Mouse (Mus musculus) cerebellum, adult 2 months (tissue): ENCODE measurements at regions not wholly inside any gene's neighbourhood (a gene's known extent, or its start where the extent isn't known, plus 50 kb on each side); places are given as distances from the start of the nearest gene placed in this dataset.

ENCODE experiments used
- CTCF ChIP-seq: fragments of 200-500 bp; IDR thresholded peaks from 2 replicates; pipeline ENCODE4 v1.5.1; 2011; ENCODE audit warnings: low read depth, mild to moderate bottlenecking, control low read depth, low read length, moderate library complexity, borderline replicate concordance; ENCODE audit not compliant: insufficient read depth
- POLR2A ChIP-seq: fragments of 200-500 bp; IDR thresholded peaks from 2 replicates; pipeline ENCODE4 v1.6.1; 2011; ENCODE audit warnings: low read length, control low read depth, borderline replicate concordance; ENCODE audit not compliant: insufficient read depth

DNA sequence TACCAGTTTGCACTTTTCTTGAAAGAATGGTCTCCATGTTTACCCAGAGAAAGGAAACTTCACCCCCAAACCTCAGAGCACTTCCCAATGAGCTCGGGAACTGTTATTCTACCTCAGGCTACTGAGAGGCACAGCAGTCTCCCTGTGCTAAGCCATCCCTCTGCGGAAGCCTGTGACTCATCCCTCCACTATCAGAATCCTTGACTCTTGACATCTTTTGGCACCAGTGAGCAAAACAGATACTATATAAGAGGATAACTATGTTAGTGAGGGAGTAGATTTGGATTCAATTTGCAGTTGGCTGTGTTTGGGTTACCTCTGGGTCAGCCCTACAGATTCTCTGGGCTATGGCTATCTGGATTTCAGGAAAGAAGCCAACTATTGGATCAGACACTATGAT is 130.1 kb downstream of the Ttc8 start:
- TF ChIP-seq POLR2A (no peak), CTCF (no peak)
